In genomic region chr13:23525901-23526300, GRCm38 (mm10) we compare ENCODE assay signal across 7 mouse cellular contexts. TPM values are rescaled to one million over a fixed set of nuclear protein-coding genes. Genes with fewer than 3 reads are reported as not detected.
A peak's percentile ranks its signal among the peaks of the same experiment; 100 is the strongest.
DNase-seq lines count a peak whose midpoint lies in the region; ATAC-seq and TF ChIP-seq lines count a peak whose summit lies in the region.

No protein-coding gene starts in this region.

- no peaks in the 10 kb centered on the region for H3K27me3 ChIP-seq in spleen, adult 2 months (ENCODE audit: control insufficient read depth, insufficient read depth, low read length)
- no peaks in the 10 kb centered on the region for H3K27me3 ChIP-seq in embryonic facial prominence, embryonic 14.5 days (replicated peaks; ENCODE audit: control insufficient read depth, insufficient read depth, low read length)
- H3K27me3 ChIP-seq in limb, embryonic 12.5 days = no peaks in the 10 kb centered on the region
- H3K27me3 ChIP-seq in stomach, embryonic 16.5 days (ENCODE audit: control insufficient read depth, insufficient read depth, low read length) = no peaks in the 10 kb centered on the region

- DNase-seq in spleen, adult 2 months (ENCODE audit: low read depth in 1 of 2, low spot score in 2 of 2) = no peak
- no peak for DNase-seq in spleen, adult 18-20 months
- no peak for DNase-seq in embryonic facial prominence, embryonic 14.5 days (ENCODE audit: low spot score)
- no peak for DNase-seq in urinary bladder, postnatal 4 days (ENCODE audit: low spot score in 2 of 2)

- TF ChIP-seq POLR2A in spleen, adult 2 months (IDR thresholded peaks at IDR 0.05; ENCODE audit: low read depth, low read length) = no peak

- 6% methylated on average over 10 of the region's 10 CpGs for WGBS in spleen, adult 2 months
- WGBS in embryonic facial prominence, embryonic 14.5 days = 2% methylated on average over 10 of the region's 10 CpGs
- 2% methylated on average over 10 of the region's 10 CpGs for WGBS in limb, embryonic 12.5 days
- 4% methylated on average over 10 of the region's 10 CpGs for WGBS in stomach, embryonic 16.5 days

- H3K36me3 ChIP-seq in spleen, adult 2 months (ENCODE audit: control insufficient read depth, insufficient read depth, low read length) = no peaks in the 10 kb centered on the region
- H3K36me3 ChIP-seq in embryonic facial prominence, embryonic 14.5 days (ENCODE audit: control insufficient read depth, insufficient read depth, low read length) = no peaks in the 10 kb centered on the region
- no peaks in the 10 kb centered on the region for H3K36me3 ChIP-seq in limb, embryonic 12.5 days
- no peaks in the 10 kb centered on the region for H3K36me3 ChIP-seq in stomach, embryonic 16.5 days (ENCODE audit: control insufficient read depth, insufficient read depth, low read length)

- peak overlapping the region; percentile 55 for H3K4me2 ChIP-seq in embryonic facial prominence, embryonic 14.5 days (ENCODE audit: low read depth, low read length)
- peak overlapping the region; percentile 57 for H3K4me2 ChIP-seq in limb, embryonic 12.5 days
- peak overlapping the region; percentile 63 for H3K4me2 ChIP-seq in stomach, embryonic 16.5 days (ENCODE audit: low read depth, low read length)

- no peak for TF ChIP-seq CTCF in spleen, adult 2 months (IDR thresholded peaks at IDR 0.05; ENCODE audit: extremely low read depth, insufficient read depth, insufficient read length, insufficient replicate concordance)

- no peak overlapping the region for H3K27ac ChIP-seq in spleen, adult 2 months (ENCODE audit: insufficient read depth, low read length)
- H3K27ac ChIP-seq in embryonic facial prominence, embryonic 14.5 days (replicated peaks; ENCODE audit: low read depth, low read length) = no peak overlapping the region
- no peak overlapping the region for H3K27ac ChIP-seq in limb, embryonic 12.5 days
- no peak overlapping the region for H3K27ac ChIP-seq in stomach, embryonic 16.5 days (ENCODE audit: low read length)

- H3K4me3 ChIP-seq in spleen, adult 2 months (ENCODE audit: extremely low read depth, insufficient read depth, insufficient read length) = peak overlapping the region; percentile 11; the same call in 1 of the 2 replicates
- H3K4me3 ChIP-seq in embryonic facial prominence, embryonic 14.5 days (ENCODE audit: low read depth, low read length) = peak overlapping the region; percentile 41
- H3K4me3 ChIP-seq in limb, embryonic 12.5 days (replicated peaks) = peak overlapping the region; percentile 39
- H3K4me3 ChIP-seq in stomach, embryonic 16.5 days (replicated peaks; ENCODE audit: low read length) = peak overlapping the region; percentile 55

- no peak for ATAC-seq in embryonic facial prominence, embryonic 14.5 days (ENCODE audit: low read depth)
- ATAC-seq in limb, embryonic 12.5 days (ENCODE audit: insufficient number of reproducible peaks, insufficient read depth, low FRiP score, low TSS enrichment, low read depth) = no peak
- ATAC-seq in stomach, embryonic 16.5 days (ENCODE audit: insufficient read depth, low FRiP score) = no peak
- no peak for ATAC-seq in activated CD4-positive, CD25-positive, alpha-beta regulatory T cell, adult 4 months

- H3K4me1 ChIP-seq in spleen, adult 2 months (ENCODE audit: control insufficient read depth, insufficient read depth, insufficient read length) = no peaks in the 10 kb centered on the region
- peaks cover 7% of the 10 kb centered on the region; the same call in 1 of the 2 replicates for H3K4me1 ChIP-seq in embryonic facial prominence, embryonic 14.5 days (ENCODE audit: control insufficient read depth, insufficient read depth, low read length)
- peaks cover 12% of the 10 kb centered on the region; the same call in 1 of the 2 replicates for H3K4me1 ChIP-seq in limb, embryonic 12.5 days (replicated peaks)
- H3K4me1 ChIP-seq in stomach, embryonic 16.5 days (ENCODE audit: control insufficient read depth, insufficient read depth, low read length) = peaks cover 8% of the 10 kb centered on the region

- H3K9ac ChIP-seq in embryonic facial prominence, embryonic 14.5 days (ENCODE audit: low read depth, low read length) = peak overlapping the region; percentile 38; the same call in 1 of the 2 replicates
- no peak overlapping the region; the same call in 1 of the 2 replicates for H3K9ac ChIP-seq in limb, embryonic 12.5 days (replicated peaks)
- 0 out of 2 replicates have a peak overlapping the region, but pooled peaks have one; percentile 46 for H3K9ac ChIP-seq in stomach, embryonic 16.5 days (ENCODE audit: low read length)

- no peaks in the 10 kb centered on the region for H3K9me3 ChIP-seq in embryonic facial prominence, embryonic 14.5 days (ENCODE audit: control insufficient read depth, low read length)
- no peaks in the 10 kb centered on the region for H3K9me3 ChIP-seq in limb, embryonic 12.5 days
- no peaks in the 10 kb centered on the region for H3K9me3 ChIP-seq in stomach, embryonic 16.5 days (replicated peaks; ENCODE audit: control insufficient read depth, low read length)

RNA-seq across cellular contexts. Expression of gene Hist1h4h, which starts 4.9 kb away (rescaled TPM):
- polyA plus RNA-seq in spleen, adult 2 months (2012; rRNA removed) = 26.5 and 53.6 TPM in 2 replicates
- polyA plus RNA-seq in embryonic facial prominence, embryonic 14.5 days (2014; fragmentation: Nextera tagmentation; extraction: Ambion mirVana) = 5.1 and 5.6 TPM in 2 replicates
- 6.0 and 9.0 TPM in 2 replicates for polyA plus RNA-seq in limb, embryonic 12.5 days (2016; fragmentation: Nextera tagmentation; extraction: Ambion mirVana)
- polyA plus RNA-seq in stomach, embryonic 16.5 days (2015; fragmentation: Nextera tagmentation; extraction: Ambion mirVana) = 5.7 and 6.3 TPM in 2 replicates
- polyA plus RNA-seq in activated CD4-positive, CD25-positive, alpha-beta regulatory T cell, adult 4 months (2017; shearing (Covaris generic)) = 1 to 10 TPM; 2.7 to 3.2 TPM

RNA-seq across cellular contexts. Expression of gene Hist1h2af, which starts 7.8 kb away (rescaled TPM):
- polyA plus RNA-seq in spleen, adult 2 months (2012; rRNA removed) = 733 and 772 TPM in 2 replicates
- 5.2 and 7.0 TPM in 2 replicates for polyA plus RNA-seq in embryonic facial prominence, embryonic 14.5 days (2014; fragmentation: Nextera tagmentation; extraction: Ambion mirVana)
- polyA plus RNA-seq in limb, embryonic 12.5 days (2016; fragmentation: Nextera tagmentation; extraction: Ambion mirVana) = 9.8 and 16.3 TPM in 2 replicates
- polyA plus RNA-seq in stomach, embryonic 16.5 days (2015; fragmentation: Nextera tagmentation; extraction: Ambion mirVana) = 0.74 and 3.1 TPM in 2 replicates
- not detected for polyA plus RNA-seq in activated CD4-positive, CD25-positive, alpha-beta regulatory T cell, adult 4 months (2017; shearing (Covaris generic))

RNA-seq across cellular contexts. Expression of gene Hist1h3g, which starts 9.3 kb away (rescaled TPM):
- 34.4 and 52.1 TPM in 2 replicates for polyA plus RNA-seq in spleen, adult 2 months (2012; rRNA removed)
- polyA plus RNA-seq in embryonic facial prominence, embryonic 14.5 days (2014; fragmentation: Nextera tagmentation; extraction: Ambion mirVana) = 3.7 and 4.1 TPM in 2 replicates
- polyA plus RNA-seq in limb, embryonic 12.5 days (2016; fragmentation: Nextera tagmentation; extraction: Ambion mirVana) = 10.5 and 17.3 TPM in 2 replicates
- polyA plus RNA-seq in stomach, embryonic 16.5 days (2015; fragmentation: Nextera tagmentation; extraction: Ambion mirVana) = 4.7 and 6.1 TPM in 2 replicates
- polyA plus RNA-seq in activated CD4-positive, CD25-positive, alpha-beta regulatory T cell, adult 4 months (2017; shearing (Covaris generic)) = 1 to 10 TPM in 1 of 2 experiments, not detected in 1; 1.1 TPM

RNA-seq across cellular contexts. Expression of gene Hist1h2bh, which starts 17.3 kb away (rescaled TPM):
- 4.9 and 8.4 TPM in 2 replicates for polyA plus RNA-seq in spleen, adult 2 months (2012; rRNA removed)
- 0.76 and 0.77 TPM in 2 replicates for polyA plus RNA-seq in embryonic facial prominence, embryonic 14.5 days (2014; fragmentation: Nextera tagmentation; extraction: Ambion mirVana)
- polyA plus RNA-seq in limb, embryonic 12.5 days (2016; fragmentation: Nextera tagmentation; extraction: Ambion mirVana) = 1.4 TPM in 2 replicates
- 1.1 and 1.4 TPM in 2 replicates for polyA plus RNA-seq in stomach, embryonic 16.5 days (2015; fragmentation: Nextera tagmentation; extraction: Ambion mirVana)
- polyA plus RNA-seq in activated CD4-positive, CD25-positive, alpha-beta regulatory T cell, adult 4 months (2017; shearing (Covaris generic)) = under 1 TPM in 1 of 2 experiments, not detected in 1; 0.38 TPM

RNA-seq across cellular contexts. Expression of gene Hist1h3f, which starts 18.0 kb away (rescaled TPM):
- 10.2 and 16.1 TPM in 2 replicates for polyA plus RNA-seq in spleen, adult 2 months (2012; rRNA removed)
- polyA plus RNA-seq in embryonic facial prominence, embryonic 14.5 days (2014; fragmentation: Nextera tagmentation; extraction: Ambion mirVana) = 0.71 and 1.0 TPM in 2 replicates
- 2.1 and 3.2 TPM in 2 replicates for polyA plus RNA-seq in limb, embryonic 12.5 days (2016; fragmentation: Nextera tagmentation; extraction: Ambion mirVana)
- 0.81 and 0.90 TPM in 2 replicates for polyA plus RNA-seq in stomach, embryonic 16.5 days (2015; fragmentation: Nextera tagmentation; extraction: Ambion mirVana)
- 1 to 10 TPM in 1 of 2 experiments, not detected in 1; 1.1 TPM for polyA plus RNA-seq in activated CD4-positive, CD25-positive, alpha-beta regulatory T cell, adult 4 months (2017; shearing (Covaris generic))

Comparison
In these comparisons a context has a peak if more than half of its experiments do, and no peak if none do; other contexts are left out.
1. RNA of gene Hist1h2af, which starts 7.8 kb away (polyA plus RNA-seq): 733 to 772 TPM in spleen, adult 2 months; 9.8 to 16.3 TPM in limb, embryonic 12.5 days, 5.2 to 7.0 TPM in embryonic facial prominence, embryonic 14.5 days, 0.74 to 3.1 TPM in stomach, embryonic 16.5 days and not detected in activated CD4-positive, CD25-positive, alpha-beta regulatory T cell, adult 4 months; every median in the first group is over 10 times any median in the second.
2. Peak in every context shown above with its lines, with median percentiles within 50 percentile points of each other: H3K4me3 ChIP-seq and H3K4me2 ChIP-seq.